Mouse (Mus musculus) intestine, embryonic 14.5 days (tissue): Measurements from ENCODE around the gene Galnt2. TPM values are rescaled to one million over a fixed set of nuclear protein-coding genes. Genes with fewer than 3 reads are reported as not detected.

Experiments used
- ATAC-seq: fragments of 200-750 bp; cut with Nextera tagmentation; replicated peaks from 2 replicates; pipeline ENCODE4 v1.8.0; 2017; ENCODE audit warnings: low read depth, moderate number of reproducible peaks, moderate TSS enrichment, moderate library complexity; ENCODE audit not compliant: low FRiP score, low TSS enrichment
- DNase-seq: peaks from one replicate; pipeline ENCODE4 v3.0.0-alpha.2; 2018; ENCODE audit warnings: low spot score
- H3K27ac ChIP-seq: fragments of 300-500 bp; sonication (generic); 2 replicates; pipeline ENCODE4 v1.5.1; 2014; ENCODE audit warnings: low read depth, mild to moderate bottlenecking, control low read depth
- H3K27me3 ChIP-seq: fragments of 300-500 bp; sonication (generic); replicated peaks from 2 replicates; pipeline ENCODE4 v1.6.1; 2014; ENCODE audit warnings: low read length, control low read depth; ENCODE audit not compliant: control insufficient read depth, insufficient read depth
- H3K36me3 ChIP-seq: fragments of 300-500 bp; sonication (generic); 2 replicates; pipeline ENCODE4 v1.6.1; 2014; ENCODE audit warnings: low read length, control low read depth; ENCODE audit not compliant: control insufficient read depth, insufficient read depth
- H3K4me1 ChIP-seq: fragments of 300-500 bp; sonication (generic); replicated peaks from 2 replicates; pipeline ENCODE4 v1.6.1; 2014; ENCODE audit warnings: low read length, control low read depth, mixed read lengths; ENCODE audit not compliant: control insufficient read depth, insufficient read depth
- H3K4me2 ChIP-seq: fragments of 300-500 bp; sonication (generic); 2 replicates; pipeline ENCODE4 v1.6.1; 2014; ENCODE audit warnings: low read length
- H3K4me3 ChIP-seq: fragments of 300-500 bp; sonication (generic); 2 replicates; pipeline ENCODE4 v1.5.1; 2014; ENCODE audit warnings: low read depth, low read length, control low read depth, mixed read lengths
- H3K9ac ChIP-seq: fragments of 300-500 bp; sonication (generic); 2 replicates; pipeline ENCODE4 v1.6.1; 2014; ENCODE audit warnings: mild to moderate bottlenecking, low read length
- H3K9me3 ChIP-seq: fragments of 300-500 bp; sonication (generic); 2 replicates; pipeline ENCODE4 v1.6.1; 2016; ENCODE audit warnings: low read length, control low read depth; ENCODE audit not compliant: control insufficient read depth
- WGBS: fragments of 180-500 bp; shearing (Covaris S2); extraction: QIAGEN DNeasy Blood & Tissue Kit; methylation state at CpG from one replicate; pipeline ENCODE4 v1.1.7; 2014; 5-methylcytosine and 5-hydroxymethylcytosine counted together
- polyA plus RNA-seq: library from polyadenylated mRNA; unstranded; fragments of >200 nt; fragmentation: Nextera tagmentation; extraction: Ambion mirVana; gene quantifications from 2 replicates; pipeline ENCODE4 v1.2.1, GENCODE M21; 2014

The Galnt2 gene
- polyA plus RNA-seq, 1 experiment from 2014 or later, result 63.9 TPM

- ATAC-seq, result no peak
- WGBS, result 90% methylated on average over 13 of the region's 13 CpGs
Measured at GRCm38 (mm10) chr8:124310509-124310908, 79.3 kb downstream of the Galnt2 start.

GRCm38 (mm10) chr8:124311111-124311510 lies 79.9 kb downstream of the Galnt2 start:
- WGBS, result 92% methylated on average over 6 of the region's 6 CpGs
- H3K27me3 ChIP-seq, result no peaks in the 10 kb centered on the region
- H3K9me3 ChIP-seq, result no peaks in the 10 kb centered on the region
- H3K9ac ChIP-seq, result no peak overlapping the region
- ATAC-seq (no peak), DNase-seq (no peak)
- peaks cover 26% of the 10 kb centered on the region for H3K36me3 ChIP-seq
- peaks cover 17% of the 10 kb centered on the region for H3K4me1 ChIP-seq
- H3K4me2 ChIP-seq, result no peak overlapping the region
- H3K27ac ChIP-seq, result no peak overlapping the region
- H3K4me3 ChIP-seq, result no peak overlapping the region

More at GRCm38 (mm10) chr8:124310509-124310908, 79.3 kb downstream of the Galnt2 start:
- no peaks in the 10 kb centered on the region for H3K9me3 ChIP-seq
- DNase-seq, result no peak
- H3K9ac ChIP-seq, result no peak overlapping the region
- no peak overlapping the region for H3K4me3 ChIP-seq
- no peaks in the 10 kb centered on the region for H3K27me3 ChIP-seq
- no peak overlapping the region for H3K27ac ChIP-seq
- H3K36me3 ChIP-seq, result peaks cover 32% of the 10 kb centered on the region
- peaks cover 17% of the 10 kb centered on the region for H3K4me1 ChIP-seq
- H3K4me2 ChIP-seq, result no peak overlapping the region

GRCm38 (mm10) chr8:124311723-124312122 lies 80.5 kb downstream of the Galnt2 start:
- DNase-seq (no peak), ATAC-seq (no peak)
- Histone ChIP-seq H3K4me3 (no peak overlapping the region), H3K4me1 (peaks cover 13% of the 10 kb centered on the region; the same call in 1 of the 2 replicates), H3K27me3 (no peaks in the 10 kb centered on the region), H3K4me2 (no peak overlapping the region), H3K27ac (no peak overlapping the region), H3K9ac (no peak overlapping the region), H3K36me3 (peaks cover 24% of the 10 kb centered on the region), H3K9me3 (no peaks in the 10 kb centered on the region)
- 92% methylated on average over 17 of the region's 17 CpGs for WGBS

GRCm38 (mm10) chr8:124312228-124312627 lies 81.0 kb downstream of the Galnt2 start:
- Histone ChIP-seq H3K36me3 (peaks cover 19% of the 10 kb centered on the region), H3K27me3 (no peaks in the 10 kb centered on the region), H3K4me2 (no peak overlapping the region), H3K4me1 (peaks cover 13% of the 10 kb centered on the region; the same call in 1 of the 2 replicates), H3K27ac (no peak overlapping the region), H3K4me3 (no peak overlapping the region), H3K9me3 (no peaks in the 10 kb centered on the region), H3K9ac (no peak overlapping the region)
- DNase-seq (no peak), ATAC-seq (no peak)
- 95% methylated on average over 10 of the region's 10 CpGs for WGBS

GRCm38 (mm10) chr8:124314803-124315202 lies 83.6 kb downstream of the Galnt2 start:
- Histone ChIP-seq H3K4me3 (no peak overlapping the region), H3K4me1 (peaks cover 14% of the 10 kb centered on the region; the same call in 1 of the 2 replicates), H3K4me2 (no peak overlapping the region), H3K27me3 (no peaks in the 10 kb centered on the region), H3K27ac (no peak overlapping the region), H3K9me3 (no peaks in the 10 kb centered on the region), H3K9ac (no peak overlapping the region), H3K36me3 (0 out of 2 replicates have a peak, but pooled peaks cover 8% of the 10 kb centered on the region)
- DNase-seq (no peak), ATAC-seq (no peak)
- WGBS, result 43% methylated on average over 10 of the region's 10 CpGs

GRCm38 (mm10) chr8:124316466-124317136 lies 85.4 kb downstream of the Galnt2 start:
- Histone ChIP-seq H3K27ac (no peak overlapping the region), H3K27me3 (no peaks in the 10 kb centered on the region), H3K4me1 (peaks cover 14% of the 10 kb centered on the region; the same call in 1 of the 2 replicates), H3K36me3 (no peaks in the 10 kb centered on the region), H3K9ac (no peak overlapping the region), H3K9me3 (no peaks in the 10 kb centered on the region), H3K4me2 (no peak overlapping the region), H3K4me3 (no peak overlapping the region)
- DNase-seq (no peak), ATAC-seq (no peak)
- 53% methylated on average over 12 of the region's 12 CpGs for WGBS

GRCm38 (mm10) chr8:124317191-124317682 lies 86.0 kb downstream of the Galnt2 start:
- no peak overlapping the region for H3K4me3 ChIP-seq
- no peak overlapping the region for H3K4me2 ChIP-seq
- no peak overlapping the region for H3K9ac ChIP-seq
- H3K27me3 ChIP-seq, result no peaks in the 10 kb centered on the region
- no peak overlapping the region for H3K27ac ChIP-seq
- no peak for DNase-seq
- ATAC-seq, result no peak
- 0 out of 2 replicates have a peak, but pooled peaks cover under 1% of the 10 kb centered on the region for H3K36me3 ChIP-seq
- WGBS, result 59% methylated on average over 8 of the region's 8 CpGs
- H3K9me3 ChIP-seq, result no peaks in the 10 kb centered on the region
- peaks cover 14% of the 10 kb centered on the region; the same call in 1 of the 2 replicates for H3K4me1 ChIP-seq

- Histone ChIP-seq H3K4me1 (peaks cover 14% of the 10 kb centered on the region; the same call in 1 of the 2 replicates), H3K36me3 (peaks cover 5% of the 10 kb centered on the region; the same call in 1 of the 2 replicates), H3K27ac (no peak overlapping the region), H3K9ac (no peak overlapping the region), H3K9me3 (no peaks in the 10 kb centered on the region), H3K27me3 (no peaks in the 10 kb centered on the region), H3K4me2 (no peak overlapping the region), H3K4me3 (no peak overlapping the region)
- no peak for DNase-seq
- WGBS, result 85% methylated on average over 6 of the region's 6 CpGs
- no peak for ATAC-seq
Measured at GRCm38 (mm10) chr8:124317821-124318220, 86.6 kb downstream of the Galnt2 start.
